Mouse (Mus musculus) thymus, postnatal 25 days (tissue): ENCODE data around the gene Yeats2.

ENCODE experiments used
- DNase-seq: peaks from one replicate; pipeline ENCODE4 v3.0.0; 2022

Yeats2 gene

GRCm38 (mm10) chr16:20192043-20192442 is 51.2 kb downstream of the Yeats2 start:
- DNase-seq, result no peak

- peak; percentile 19 for DNase-seq
Measured at GRCm38 (mm10) chr16:20195546-20195945, 54.7 kb downstream of the Yeats2 start.

GRCm38 (mm10) chr16:20196962-20197361 is 56.1 kb downstream of the Yeats2 start:
- DNase-seq, result no peak

- no peak for DNase-seq
Measured at GRCm38 (mm10) chr16:20199501-20200201, 58.8 kb downstream of the Yeats2 start.

- DNase-seq, result peak; percentile 47
Measured at GRCm38 (mm10) chr16:20213591-20214226, 72.8 kb downstream of the Yeats2 start.

- no peak for DNase-seq
Measured at GRCm38 (mm10) chr16:20222726-20223125, 81.9 kb downstream of the Yeats2 start.

- DNase-seq, result no peak
Measured at GRCm38 (mm10) chr16:20226676-20227075, 85.8 kb downstream of the Yeats2 start.

- no peak for DNase-seq
Measured at GRCm38 (mm10) chr16:20227504-20227903, 86.6 kb downstream of the Yeats2 start.

- DNase-seq, result no peak
Measured at GRCm38 (mm10) chr16:20228167-20228566, 87.3 kb downstream of the Yeats2 start.

GRCm38 (mm10) chr16:20234406-20234805 is 93.5 kb downstream of the Yeats2 start:
- DNase-seq, result no peak

- DNase-seq, result no peak
Measured at GRCm38 (mm10) chr16:20237426-20237825, 96.6 kb downstream of the Yeats2 start.

- DNase-seq, result no peak
Measured at GRCm38 (mm10) chr16:20238646-20239045, 97.8 kb downstream of the Yeats2 start.

GRCm38 (mm10) chr16:20240468-20241414 is 99.9 kb downstream of the Yeats2 start, which contains the start of gene Map6d1:
Gene Map6d1, minus strand, starts transcription at chr16:20241358.
- DNase-seq, result peak; percentile 18

- DNase-seq, result no peak
Measured at GRCm38 (mm10) chr16:20247103-20247502, 106.2 kb downstream of the Yeats2 start.

- no peak for DNase-seq
Measured at GRCm38 (mm10) chr16:20248442-20249174, 107.7 kb downstream of the Yeats2 start.

GRCm38 (mm10) chr16:20257926-20258325 is 117.1 kb downstream of the Yeats2 start:
- DNase-seq, result no peak

- DNase-seq, result no peak
Measured at GRCm38 (mm10) chr16:20265089-20265488, 124.2 kb downstream of the Yeats2 start.

- DNase-seq, result no peak
Measured at GRCm38 (mm10) chr16:20271339-20271738, 130.5 kb downstream of the Yeats2 start.

- DNase-seq, result no peak
Measured at GRCm38 (mm10) chr16:20272994-20273393, 132.1 kb downstream of the Yeats2 start.

- no peak for DNase-seq
Measured at GRCm38 (mm10) chr16:20279395-20279794, 138.5 kb downstream of the Yeats2 start.

- no peak for DNase-seq
Measured at GRCm38 (mm10) chr16:20280238-20280637, 139.4 kb downstream of the Yeats2 start.
